Mouse (Mus musculus): Measurements from ENCODE around the gene Sh3pxd2a. TPM values are rescaled to one million over a fixed set of nuclear protein-coding genes. Genes with fewer than 3 reads are reported as not detected.

Sh3pxd2a gene
- total RNA-seq, 2 experiments from 2014 or later: 33.9 to 35.9 TPM

GRCm38 (mm10) chr19:47357297-47357696 is 106.9 kb downstream of the Sh3pxd2a start:
- DNase-seq (ENCODE audit: low spot score in 2 of 2): no peak
- intact Hi-C loops (cut with DNase I): loop anchor here (1.0 to 5.0 kb wide), 4 partner anchors 108 to 465 kb away; partner anchors contain the start of gene Sh3pxd2a

GRCm38 (mm10) chr19:47356188-47356857 is 107.9 kb downstream of the Sh3pxd2a start:
- DNase-seq (ENCODE audit: low spot score in 2 of 2): peak; percentile 87
- intact Hi-C loops (cut with DNase I): loop anchor here (2.0 to 5.0 kb wide), 3 partner anchors 108 to 466 kb away; partner anchors contain the start of gene Sh3pxd2a

DNA sequence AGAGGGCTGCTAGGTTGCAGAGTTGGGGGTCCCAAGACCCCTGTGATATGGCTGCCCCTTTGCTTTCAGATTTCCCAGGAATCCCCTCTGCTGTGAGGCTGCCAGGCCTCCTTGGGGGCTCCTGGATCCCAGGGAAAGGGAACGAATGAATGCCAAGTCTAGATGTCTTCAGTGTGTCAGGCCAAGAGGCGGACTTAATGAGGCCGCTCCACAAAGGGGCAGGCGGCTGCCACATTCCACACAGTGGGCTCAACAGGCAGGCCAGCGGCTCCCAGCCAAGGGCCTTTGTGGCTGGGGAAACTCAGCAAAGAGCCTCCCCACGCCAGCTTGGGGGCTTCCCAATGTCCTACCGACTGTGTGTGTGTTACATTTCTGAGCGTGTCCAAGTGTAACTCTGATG is 109.7 kb downstream of the Sh3pxd2a start:
- intact Hi-C loops (cut with DNase I): no loop called here
- DNase-seq (ENCODE audit: low spot score in 2 of 2): no peak

DNA sequence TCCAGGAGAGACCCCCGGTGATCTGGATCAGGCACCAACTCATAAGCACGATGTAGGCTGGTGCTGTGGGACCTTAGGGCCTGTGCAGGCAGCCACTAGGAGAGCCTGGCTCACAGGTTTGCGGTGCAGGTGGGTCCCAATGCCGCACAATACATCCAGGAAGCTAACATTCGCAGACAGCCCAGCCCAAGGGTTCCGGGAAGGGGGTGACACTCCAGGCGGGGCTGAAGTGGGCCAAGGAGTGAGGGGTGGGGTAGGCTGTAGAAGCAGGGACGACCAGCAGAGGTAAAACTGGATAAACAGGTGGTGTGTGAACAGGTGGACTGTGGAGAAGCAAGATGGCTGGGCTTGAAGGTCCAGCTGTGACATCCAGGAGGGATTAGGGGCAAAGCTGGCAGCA is 115.2 kb downstream of the Sh3pxd2a start:
- intact Hi-C loops (cut with DNase I): no loop called here
- DNase-seq (ENCODE audit: low spot score in 2 of 2): no peak

- intact Hi-C loops (cut with DNase I): no loop called here
- no peak for DNase-seq (ENCODE audit: low spot score in 2 of 2)
Observed at GRCm38 (mm10) chr19:47348395-47349016, 115.7 kb downstream of the Sh3pxd2a start.

GRCm38 (mm10) chr19:47347021-47347643 is 117.1 kb downstream of the Sh3pxd2a start:
- intact Hi-C loops (cut with DNase I): no loop called here

DNA sequence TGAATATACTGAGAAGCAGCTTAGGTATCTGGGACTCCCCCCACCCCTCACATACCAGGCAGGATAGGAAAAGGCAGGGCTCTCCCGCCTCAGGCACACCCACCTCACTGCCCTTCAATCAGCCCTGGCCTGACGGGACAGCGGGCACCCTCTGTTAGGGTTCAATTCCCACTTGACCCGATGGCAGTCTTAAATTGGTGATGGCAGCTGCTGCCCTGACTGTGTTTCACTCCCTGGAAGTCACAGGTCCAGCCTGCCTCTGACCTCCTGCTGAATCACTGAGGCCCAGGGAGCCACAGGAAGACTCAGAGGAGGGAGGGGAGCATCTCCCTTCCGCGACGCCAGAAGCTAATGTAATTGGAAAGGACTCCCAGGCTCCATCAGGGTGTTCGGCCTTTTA is 117.6 kb downstream of the Sh3pxd2a start:
- intact Hi-C loops (cut with DNase I): no loop called here
- no peak for DNase-seq (ENCODE audit: low spot score in 2 of 2)

More at GRCm38 (mm10) chr19:47347021-47347643, 117.1 kb downstream of the Sh3pxd2a start:
- no peak for DNase-seq (ENCODE audit: low spot score in 2 of 2)

- intact Hi-C loops (cut with DNase I): no loop called here
- DNase-seq (ENCODE audit: low spot score in 2 of 2): no peak
Observed at GRCm38 (mm10) chr19:47345851-47346568, 118.2 kb downstream of the Sh3pxd2a start.

- peak; percentile 70 to 73 for DNase-seq (ENCODE audit: low spot score in 2 of 2)
- intact Hi-C loops (cut with DNase I): no loop called here
Observed at GRCm38 (mm10) chr19:47343422-47343821, 120.8 kb downstream of the Sh3pxd2a start.

GRCm38 (mm10) chr19:47339165-47339564 is 125.0 kb downstream of the Sh3pxd2a start:
- intact Hi-C loops (cut with DNase I): loop anchor here (1.0 to 2.0 kb wide), 2 partner anchors 62 to 75 kb away; no protein-coding TSS in a partner anchor
- DNase-seq (ENCODE audit: low spot score in 2 of 2): peak; percentile 82

DNA sequence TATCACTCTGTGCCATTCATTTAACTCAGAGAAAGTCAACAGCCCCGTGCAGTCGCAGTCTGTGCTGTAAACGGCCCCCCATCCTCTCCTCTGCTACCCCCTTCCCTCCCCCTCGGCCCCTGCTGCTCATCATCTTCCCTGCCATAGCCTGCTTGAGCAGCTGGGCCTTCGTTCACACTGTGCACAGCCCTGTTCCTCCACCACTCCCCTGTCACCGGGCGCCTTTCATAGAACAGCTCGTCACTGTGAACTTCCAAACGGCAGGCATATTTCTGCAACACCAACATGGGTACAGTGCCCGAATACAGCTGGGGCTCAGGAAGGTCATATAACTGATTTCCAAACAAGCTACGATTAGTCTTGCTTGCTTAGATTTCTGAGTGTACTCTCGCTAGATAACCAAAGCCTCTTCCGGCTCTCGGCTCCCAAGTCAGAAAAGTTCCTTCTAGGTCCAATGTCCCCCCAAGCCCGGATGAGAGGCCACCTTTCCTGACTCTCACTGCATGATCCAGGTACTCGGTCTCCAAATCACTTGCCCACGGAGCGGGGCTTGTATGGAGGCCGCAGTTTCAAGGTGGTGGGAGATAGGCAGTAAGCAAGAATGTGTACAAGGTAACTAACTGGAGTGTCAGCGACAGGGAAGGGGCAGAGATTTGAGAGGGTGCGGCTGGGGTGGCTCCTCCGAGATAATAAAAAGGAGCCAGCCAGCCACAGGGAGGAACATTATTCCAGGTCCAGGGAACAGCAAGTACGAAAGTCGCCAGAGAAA is 125.6 kb downstream of the Sh3pxd2a start:
- intact Hi-C loops (cut with DNase I): loop anchor here (1.0 to 2.0 kb wide), 4 partner anchors 62 to 160 kb away; partner anchors contain the start of gene Neurl1a
- no peak for DNase-seq (ENCODE audit: low spot score in 2 of 2)

- intact Hi-C loops (cut with DNase I): loop anchor here (1.0 to 2.0 kb wide), 3 partner anchors 61 to 159 kb away; partner anchors contain the start of gene Neurl1a
- DNase-seq (ENCODE audit: low spot score in 2 of 2): peak; percentile 86 to 90
Observed at GRCm38 (mm10) chr19:47337743-47338142, 126.5 kb downstream of the Sh3pxd2a start.

DNA sequence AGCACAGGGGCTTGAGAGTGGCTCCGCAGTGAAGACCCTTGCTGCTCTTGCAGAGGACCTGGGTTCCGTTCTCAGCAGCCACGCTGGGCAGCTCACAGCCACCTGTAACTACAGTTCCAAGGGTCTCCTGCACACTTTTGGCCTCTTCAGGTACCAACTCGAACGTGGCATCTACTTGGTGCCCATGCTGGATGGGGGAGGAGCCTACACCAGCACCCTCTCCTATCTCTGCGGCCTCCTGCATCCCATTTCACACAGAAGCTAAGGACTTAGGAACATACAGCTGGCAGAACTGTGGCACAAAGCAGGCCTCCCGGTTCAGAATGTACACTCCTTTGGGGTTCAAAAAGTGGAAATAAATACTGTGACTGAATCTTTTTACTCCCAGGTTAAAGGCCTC is 127.0 kb downstream of the Sh3pxd2a start:
- no peak for DNase-seq (ENCODE audit: low spot score in 2 of 2)

GRCm38 (mm10) chr19:47335262-47335661 is 128.9 kb downstream of the Sh3pxd2a start:
- intact Hi-C loops (cut with DNase I): no loop called here
- DNase-seq (ENCODE audit: low spot score in 2 of 2): peak in 1 of 2 experiments; percentile 77

More for the DNA sequence above, 127.0 kb downstream of the Sh3pxd2a start:
- intact Hi-C loops (cut with DNase I): no loop called here

DNA sequence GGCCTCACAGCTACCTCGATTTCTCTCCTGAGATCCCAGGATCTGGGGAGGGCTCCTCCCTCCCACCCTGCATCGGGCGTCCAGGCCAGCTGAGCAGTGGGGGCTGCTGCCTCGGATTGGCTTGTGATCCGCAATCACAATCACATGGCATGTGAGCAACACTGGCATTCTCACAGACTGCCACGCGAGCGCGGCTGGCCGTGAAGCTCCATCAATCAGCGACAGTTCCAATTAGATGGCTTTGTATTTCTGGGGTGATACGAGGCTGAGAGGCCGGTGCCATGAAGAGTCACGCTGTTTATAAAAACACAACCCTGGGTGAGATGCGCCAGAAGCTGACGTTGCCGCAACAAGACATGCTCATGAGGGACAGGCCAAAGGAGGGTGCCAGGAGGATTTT is 129.5 kb downstream of the Sh3pxd2a start:
- no peak for DNase-seq (ENCODE audit: low spot score in 2 of 2)
- intact Hi-C loops (cut with DNase I): no loop called here

DNA sequence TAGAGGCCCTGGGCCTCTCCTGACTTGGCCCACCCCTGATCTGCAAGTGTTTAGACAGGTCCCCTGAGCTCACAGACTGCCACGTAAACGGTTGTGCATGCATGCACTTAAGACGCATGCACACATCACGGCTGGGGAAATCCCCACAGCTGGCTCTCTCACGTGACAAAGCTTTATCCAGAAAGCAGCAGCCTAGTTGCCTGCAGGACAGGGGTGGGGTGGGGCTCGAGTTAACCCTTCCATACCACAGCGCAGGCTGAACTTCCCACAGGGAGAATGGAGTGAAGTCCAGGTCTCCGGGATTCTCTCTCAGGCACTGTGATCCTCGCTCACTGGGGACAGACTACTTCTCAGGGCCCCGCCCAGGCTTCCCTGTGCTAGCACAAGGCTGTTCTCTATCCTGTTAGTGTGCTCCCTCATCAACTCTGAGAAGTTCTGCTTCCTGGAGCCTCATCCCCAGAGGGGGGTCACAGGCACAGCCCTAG is 133.4 kb downstream of the Sh3pxd2a start:
- intact Hi-C loops (cut with DNase I): no loop called here
- DNase-seq (ENCODE audit: low spot score in 2 of 2): no peak

DNA sequence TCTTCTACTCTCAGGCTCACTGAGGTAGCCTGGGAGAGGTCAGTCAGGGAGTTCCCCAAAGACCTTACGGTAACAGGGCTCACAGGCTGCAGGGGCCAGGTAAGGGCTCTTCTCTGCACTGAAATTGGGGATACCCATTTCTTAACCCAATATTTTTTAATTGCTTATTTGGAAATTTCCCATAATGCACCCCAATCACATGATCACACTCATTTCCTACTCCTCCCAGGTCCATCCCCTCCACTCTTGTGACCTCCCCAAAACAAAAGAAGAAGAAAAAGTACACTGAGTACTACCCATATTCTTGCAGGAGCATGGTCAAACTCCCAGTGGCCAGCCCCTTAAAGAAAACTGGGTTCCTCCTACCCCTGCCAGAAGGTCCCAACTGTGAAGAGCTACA is 135.1 kb downstream of the Sh3pxd2a start:
- no peak for DNase-seq (ENCODE audit: low spot score in 2 of 2)
- intact Hi-C loops (cut with DNase I): no loop called here

DNA sequence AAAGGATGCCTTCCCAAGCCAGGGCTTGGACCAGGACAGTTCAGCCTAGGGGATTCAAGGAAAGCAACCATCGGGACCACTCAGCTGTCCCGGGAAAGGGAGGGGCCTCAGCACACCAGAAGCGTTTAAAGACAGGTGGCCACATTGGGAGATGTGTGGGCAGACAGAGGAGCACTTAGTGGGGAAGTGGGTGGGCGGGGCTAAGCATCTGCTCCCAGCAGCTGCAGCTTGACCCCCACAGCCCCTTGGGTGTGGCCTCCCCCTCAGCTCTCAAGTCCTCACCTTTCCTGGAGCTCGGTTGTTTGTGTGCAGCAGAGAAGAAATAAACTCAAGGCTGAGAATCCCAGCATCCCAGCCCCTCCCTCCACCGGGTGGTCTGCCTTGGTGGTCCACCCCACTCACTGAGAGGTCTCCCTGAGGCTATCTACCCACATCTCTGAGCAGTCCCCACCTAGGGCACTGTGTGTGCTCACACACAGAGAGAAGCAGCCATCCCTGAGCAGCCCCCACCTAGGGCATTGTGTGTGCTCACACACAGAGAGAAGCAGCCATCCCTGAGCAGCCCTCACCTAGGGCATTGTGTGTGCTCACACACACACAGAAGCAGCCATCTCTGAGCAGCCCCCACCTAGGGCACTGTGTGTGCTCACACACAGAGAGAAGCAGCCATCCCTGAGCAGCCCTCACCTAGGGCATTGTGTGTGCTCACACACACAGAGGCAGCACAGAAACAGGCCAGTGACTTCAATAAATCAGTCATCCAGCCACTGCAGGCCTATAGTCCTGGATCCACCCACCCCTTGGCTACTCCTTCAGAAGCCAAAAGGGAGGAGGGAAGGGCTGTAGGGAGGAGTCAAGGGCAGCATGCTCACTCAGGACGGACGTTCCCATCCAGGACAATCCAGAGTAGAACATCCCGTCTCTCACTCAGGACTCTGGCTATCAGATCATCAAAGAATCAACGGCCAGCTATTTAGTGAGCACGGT is 136.0 kb downstream of the Sh3pxd2a start:
- DNase-seq (ENCODE audit: low spot score in 2 of 2): no peak
- intact Hi-C loops (cut with DNase I): no loop called here
